Mouse (Mus musculus) spleen, postnatal 14 days (tissue): ENCODE data around the gene Cope.

Experiments used
- DNase-seq, 2 experiments: peaks; one replicate each; pipeline ENCODE4 v3.0.0; 2021 to 2022; ENCODE audit warnings: low spot score in 2 of 2

Gene Cope

GRCm38 (mm10) chr8:70302358-70302890 lies at the start of gene Cope, which contains the start of gene Ddx49:
Cope (plus strand) TSS chr8:70302518.
Ddx49 (minus strand) TSS chr8:70302489.
- peak; percentile 80 to 91 for DNase-seq

- DNase-seq, result no peak
Measured at GRCm38 (mm10) chr8:70254628-70255027, 47.7 kb upstream of the Cope start.

GRCm38 (mm10) chr8:70257456-70257855 lies 44.9 kb upstream of the Cope start:
- no peak for DNase-seq

- no peak for DNase-seq
Measured at GRCm38 (mm10) chr8:70258600-70258999, 43.7 kb upstream of the Cope start.

- DNase-seq, result no peak
Measured at GRCm38 (mm10) chr8:70259043-70259442, 43.3 kb upstream of the Cope start.

- no peak for DNase-seq
Measured at GRCm38 (mm10) chr8:70267674-70268073, 34.6 kb upstream of the Cope start.

GRCm38 (mm10) chr8:70268311-70268710 lies 34.0 kb upstream of the Cope start:
- DNase-seq, result no peak

GRCm38 (mm10) chr8:70268799-70269565 lies 33.3 kb upstream of the Cope start:
- DNase-seq, result no peak

GRCm38 (mm10) chr8:70272949-70273348 lies 29.4 kb upstream of the Cope start:
- no peak for DNase-seq

GRCm38 (mm10) chr8:70274350-70274749 lies 28.0 kb upstream of the Cope start:
- no peak for DNase-seq

- DNase-seq, result no peak
Measured at GRCm38 (mm10) chr8:70276476-70276875, 25.8 kb upstream of the Cope start.

- DNase-seq, result no peak
Measured at GRCm38 (mm10) chr8:70278175-70278574, 24.1 kb upstream of the Cope start.

- no peak for DNase-seq
Measured at GRCm38 (mm10) chr8:70279266-70279665, 23.1 kb upstream of the Cope start.

GRCm38 (mm10) chr8:70281001-70281400 lies 21.3 kb upstream of the Cope start:
- no peak for DNase-seq

GRCm38 (mm10) chr8:70282603-70283135 lies 19.6 kb upstream of the Cope start, which contains the start of gene Homer3:
Homer3 (plus strand) TSS chr8:70282827.
- DNase-seq, result peak; percentile 76 to 85

- DNase-seq, result no peak
Measured at GRCm38 (mm10) chr8:70283136-70284077, 18.9 kb upstream of the Cope start.

- no peak for DNase-seq
Measured at GRCm38 (mm10) chr8:70284421-70284820, 17.9 kb upstream of the Cope start.

- no peak for DNase-seq
Measured at GRCm38 (mm10) chr8:70285304-70285703, 17.0 kb upstream of the Cope start.

- no peak for DNase-seq
Measured at GRCm38 (mm10) chr8:70286737-70287136, 15.6 kb upstream of the Cope start.

- DNase-seq, result no peak
Measured at GRCm38 (mm10) chr8:70293988-70294405, 8.3 kb upstream of the Cope start.

- DNase-seq, result no peak
Measured at GRCm38 (mm10) chr8:70300881-70301280, 1.4 kb upstream of the Cope start.

GRCm38 (mm10) chr8:70302901-70303300 lies 583 bp downstream of the Cope start:
- DNase-seq, result no peak
